Mouse (Mus musculus): Measurements from ENCODE around the gene Pgm2. TPM values are rescaled to one million over a fixed set of nuclear protein-coding genes. Genes with fewer than 3 reads are reported as not detected.

Pgm2 gene
- polyA plus RNA-seq, 1 experiment from 2014 or later, result 18.4 TPM

- no peak overlapping the region for H3K4me3 ChIP-seq (ENCODE audit: low read depth, low read length)
- no peak overlapping the region for H3K9ac ChIP-seq (replicated peaks; ENCODE audit: low read depth, low read length)
- peaks cover 1% of the 10 kb centered on the region; the same call in 1 of the 2 replicates for H3K9me3 ChIP-seq (ENCODE audit: control insufficient read depth, low read length)
- H3K27me3 ChIP-seq (ENCODE audit: control insufficient read depth, insufficient read depth, low read length), result no peaks in the 10 kb centered on the region
- 96% methylated on average over 3 of the region's 3 CpGs for WGBS
- H3K36me3 ChIP-seq (ENCODE audit: control insufficient read depth, insufficient read depth, low read length), result peaks cover 40% of the 10 kb centered on the region
- H3K4me1 ChIP-seq (ENCODE audit: control insufficient read depth, insufficient read depth, low read length), result no peaks in the 10 kb centered on the region
- H3K27ac ChIP-seq (ENCODE audit: low read depth, low read length), result no peak overlapping the region
- H3K4me2 ChIP-seq (ENCODE audit: low read depth, low read length), result no peak overlapping the region
- ATAC-seq (ENCODE audit: low read depth), result no peak
Measured at GRCm38 (mm10) chr5:64112360-64112759, 19.6 kb downstream of the Pgm2 start.

- Histone ChIP-seq H3K4me3 (ENCODE audit: low read depth, low read length) (no peak overlapping the region), H3K9me3 (ENCODE audit: control insufficient read depth, low read length) (peaks cover 3% of the 10 kb centered on the region; the same call in 1 of the 2 replicates), H3K27ac (ENCODE audit: low read depth, low read length) (no peak overlapping the region), H3K4me2 (ENCODE audit: low read depth, low read length) (no peak overlapping the region), H3K36me3 (ENCODE audit: control insufficient read depth, insufficient read depth, low read length) (peaks cover 38% of the 10 kb centered on the region), H3K4me1 (ENCODE audit: control insufficient read depth, insufficient read depth, low read length) (no peaks in the 10 kb centered on the region), H3K9ac (replicated peaks; ENCODE audit: low read depth, low read length) (no peak overlapping the region), H3K27me3 (ENCODE audit: control insufficient read depth, insufficient read depth, low read length) (no peaks in the 10 kb centered on the region)
- no peak for ATAC-seq (ENCODE audit: low read depth)
- 95% methylated on average over 6 of the region's 6 CpGs for WGBS
Measured at GRCm38 (mm10) chr5:64114210-64114609, 21.5 kb downstream of the Pgm2 start.

GRCm38 (mm10) chr5:64117191-64117590 is 24.4 kb downstream of the Pgm2 start:
- Histone ChIP-seq H3K4me2 (ENCODE audit: low read depth, low read length) (no peak overlapping the region), H3K27me3 (ENCODE audit: control insufficient read depth, insufficient read depth, low read length) (no peaks in the 10 kb centered on the region), H3K4me3 (ENCODE audit: low read depth, low read length) (no peak overlapping the region), H3K9ac (replicated peaks; ENCODE audit: low read depth, low read length) (no peak overlapping the region), H3K4me1 (ENCODE audit: control insufficient read depth, insufficient read depth, low read length) (no peaks in the 10 kb centered on the region), H3K9me3 (ENCODE audit: control insufficient read depth, low read length) (peaks cover 3% of the 10 kb centered on the region; the same call in 1 of the 2 replicates), H3K27ac (ENCODE audit: low read depth, low read length) (no peak overlapping the region), H3K36me3 (ENCODE audit: control insufficient read depth, insufficient read depth, low read length) (peaks cover 25% of the 10 kb centered on the region)
- 59% methylated on average over 1 of the region's 1 CpGs for WGBS
- ATAC-seq (ENCODE audit: low read depth), result no peak

- ATAC-seq (ENCODE audit: low read depth), result no peak
- 66% methylated on average over 5 of the region's 5 CpGs for WGBS
- no peaks in the 10 kb centered on the region for H3K4me1 ChIP-seq (ENCODE audit: control insufficient read depth, insufficient read depth, low read length)
Measured at GRCm38 (mm10) chr5:64125783-64126182, 33.0 kb downstream of the Pgm2 start.

GRCm38 (mm10) chr5:64131550-64131949 is 38.8 kb downstream of the Pgm2 start:
- Histone ChIP-seq H3K27ac (ENCODE audit: low read depth, low read length) (no peak overlapping the region), H3K9me3 (ENCODE audit: control insufficient read depth, low read length) (no peaks in the 10 kb centered on the region), H3K4me3 (ENCODE audit: low read depth, low read length) (no peak overlapping the region), H3K27me3 (ENCODE audit: control insufficient read depth, insufficient read depth, low read length) (no peaks in the 10 kb centered on the region), H3K36me3 (ENCODE audit: control insufficient read depth, insufficient read depth, low read length) (0 out of 2 replicates have a peak, but pooled peaks cover 3% of the 10 kb centered on the region), H3K4me2 (ENCODE audit: low read depth, low read length) (no peak overlapping the region), H3K9ac (replicated peaks; ENCODE audit: low read depth, low read length) (no peak overlapping the region), H3K4me1 (ENCODE audit: control insufficient read depth, insufficient read depth, low read length) (no peaks in the 10 kb centered on the region)
- WGBS, result 54% methylated on average over 5 of the region's 5 CpGs
- ATAC-seq (ENCODE audit: low read depth), result peak; percentile 35; the same call in 1 of the 2 replicates

More at GRCm38 (mm10) chr5:64125783-64126182, 33.0 kb downstream of the Pgm2 start:
- H3K27me3 ChIP-seq (ENCODE audit: control insufficient read depth, insufficient read depth, low read length), result no peaks in the 10 kb centered on the region
- H3K36me3 ChIP-seq (ENCODE audit: control insufficient read depth, insufficient read depth, low read length), result 0 out of 2 replicates have a peak, but pooled peaks cover 3% of the 10 kb centered on the region
- H3K9me3 ChIP-seq (ENCODE audit: control insufficient read depth, low read length), result no peaks in the 10 kb centered on the region
- no peak overlapping the region for H3K9ac ChIP-seq (replicated peaks; ENCODE audit: low read depth, low read length)
- H3K4me3 ChIP-seq (ENCODE audit: low read depth, low read length), result no peak overlapping the region
- H3K27ac ChIP-seq (ENCODE audit: low read depth, low read length), result no peak overlapping the region
- H3K4me2 ChIP-seq (ENCODE audit: low read depth, low read length), result no peak overlapping the region

GRCm38 (mm10) chr5:64133901-64134300 is 41.2 kb downstream of the Pgm2 start:
- no peak overlapping the region for H3K4me2 ChIP-seq (ENCODE audit: low read depth, low read length)
- H3K27ac ChIP-seq (ENCODE audit: low read depth, low read length), result no peak overlapping the region
- H3K4me3 ChIP-seq (ENCODE audit: low read depth, low read length), result no peak overlapping the region
- no peaks in the 10 kb centered on the region for H3K4me1 ChIP-seq (ENCODE audit: control insufficient read depth, insufficient read depth, low read length)
- H3K27me3 ChIP-seq (ENCODE audit: control insufficient read depth, insufficient read depth, low read length), result no peaks in the 10 kb centered on the region
- no peaks in the 10 kb centered on the region for H3K9me3 ChIP-seq (ENCODE audit: control insufficient read depth, low read length)
- 95% methylated on average over 4 of the region's 4 CpGs for WGBS
- H3K9ac ChIP-seq (replicated peaks; ENCODE audit: low read depth, low read length), result no peak overlapping the region
- H3K36me3 ChIP-seq (ENCODE audit: control insufficient read depth, insufficient read depth, low read length), result no peaks in the 10 kb centered on the region
- ATAC-seq (ENCODE audit: low read depth), result no peak

GRCm38 (mm10) chr5:64136325-64136724 is 43.6 kb downstream of the Pgm2 start:
- H3K27ac ChIP-seq (ENCODE audit: low read depth, low read length), result no peak overlapping the region
- ATAC-seq (ENCODE audit: low read depth), result no peak
- no peak overlapping the region for H3K4me2 ChIP-seq (ENCODE audit: low read depth, low read length)
- no peak overlapping the region for H3K9ac ChIP-seq (replicated peaks; ENCODE audit: low read depth, low read length)
- WGBS, result 80% methylated on average over 5 of the region's 5 CpGs
- no peaks in the 10 kb centered on the region for H3K27me3 ChIP-seq (ENCODE audit: control insufficient read depth, insufficient read depth, low read length)
- H3K4me3 ChIP-seq (ENCODE audit: low read depth, low read length), result no peak overlapping the region
- no peaks in the 10 kb centered on the region for H3K36me3 ChIP-seq (ENCODE audit: control insufficient read depth, insufficient read depth, low read length)
- no peaks in the 10 kb centered on the region for H3K9me3 ChIP-seq (ENCODE audit: control insufficient read depth, low read length)
- H3K4me1 ChIP-seq (ENCODE audit: control insufficient read depth, insufficient read depth, low read length), result no peaks in the 10 kb centered on the region

GRCm38 (mm10) chr5:64140202-64140601 is 47.5 kb downstream of the Pgm2 start:
- Histone ChIP-seq H3K27me3 (ENCODE audit: control insufficient read depth, insufficient read depth, low read length) (no peaks in the 10 kb centered on the region), H3K9ac (replicated peaks; ENCODE audit: low read depth, low read length) (no peak overlapping the region), H3K4me1 (ENCODE audit: control insufficient read depth, insufficient read depth, low read length) (no peaks in the 10 kb centered on the region), H3K36me3 (ENCODE audit: control insufficient read depth, insufficient read depth, low read length) (no peaks in the 10 kb centered on the region), H3K4me3 (ENCODE audit: low read depth, low read length) (no peak overlapping the region), H3K9me3 (ENCODE audit: control insufficient read depth, low read length) (no peaks in the 10 kb centered on the region), H3K27ac (ENCODE audit: low read depth, low read length) (no peak overlapping the region), H3K4me2 (ENCODE audit: low read depth, low read length) (no peak overlapping the region)
- no peak for ATAC-seq (ENCODE audit: low read depth)
- 90% methylated on average over 3 of the region's 3 CpGs for WGBS

GRCm38 (mm10) chr5:64144315-64144714 is 51.6 kb downstream of the Pgm2 start:
- WGBS, result 85% methylated on average over 5 of the region's 5 CpGs

More at GRCm38 (mm10) chr5:64144315-64144714, 51.6 kb downstream of the Pgm2 start:
- H3K4me3 ChIP-seq (ENCODE audit: low read depth, low read length), result no peak overlapping the region
- H3K4me1 ChIP-seq (ENCODE audit: control insufficient read depth, insufficient read depth, low read length), result no peaks in the 10 kb centered on the region
- H3K4me2 ChIP-seq (ENCODE audit: low read depth, low read length), result no peak overlapping the region
- no peak for ATAC-seq (ENCODE audit: low read depth)
- H3K9ac ChIP-seq (replicated peaks; ENCODE audit: low read depth, low read length), result no peak overlapping the region
- H3K9me3 ChIP-seq (ENCODE audit: control insufficient read depth, low read length), result no peaks in the 10 kb centered on the region
- H3K36me3 ChIP-seq (ENCODE audit: control insufficient read depth, insufficient read depth, low read length), result no peaks in the 10 kb centered on the region
- no peaks in the 10 kb centered on the region for H3K27me3 ChIP-seq (ENCODE audit: control insufficient read depth, insufficient read depth, low read length)
- H3K27ac ChIP-seq (ENCODE audit: low read depth, low read length), result no peak overlapping the region

Measured in neural tube, embryonic 14.5 days (tissue).